Mouse (Mus musculus) liver, postnatal 0 days (tissue): ENCODE data around the gene Fam160a1.

Source experiments
- CTCF ChIP-seq: sonication (generic); IDR thresholded peaks from 2 replicates; pipeline ENCODE4 v1.5.1; 2016; ENCODE audit warnings: antibody characterized with exemption, low read depth
- EP300 ChIP-seq: IDR thresholded peaks from 2 replicates; pipeline ENCODE4 v1.6.1; 2016; ENCODE audit warnings: antibody characterized with exemption, low read depth, mild to moderate bottlenecking

GRCm38 (mm10) chr3:85862886-85863285, 45.8 kb upstream of the Fam160a1 start:
- no peak for TF ChIP-seq CTCF
- no peak for TF ChIP-seq EP300
